Mouse (Mus musculus) right cerebral cortex, postnatal 14 days (tissue): ENCODE measurements around the gene Xylt2.
"Not testable (repeated sequence)": the region's sequence is repeated elsewhere in the genome, so short reads cannot be mapped to it uniquely, and the experiment has no call there.

Experiments
- DNase-seq: peaks from one replicate; pipeline ENCODE4 v3.0.0; 2022

The Xylt2 gene

DNA sequence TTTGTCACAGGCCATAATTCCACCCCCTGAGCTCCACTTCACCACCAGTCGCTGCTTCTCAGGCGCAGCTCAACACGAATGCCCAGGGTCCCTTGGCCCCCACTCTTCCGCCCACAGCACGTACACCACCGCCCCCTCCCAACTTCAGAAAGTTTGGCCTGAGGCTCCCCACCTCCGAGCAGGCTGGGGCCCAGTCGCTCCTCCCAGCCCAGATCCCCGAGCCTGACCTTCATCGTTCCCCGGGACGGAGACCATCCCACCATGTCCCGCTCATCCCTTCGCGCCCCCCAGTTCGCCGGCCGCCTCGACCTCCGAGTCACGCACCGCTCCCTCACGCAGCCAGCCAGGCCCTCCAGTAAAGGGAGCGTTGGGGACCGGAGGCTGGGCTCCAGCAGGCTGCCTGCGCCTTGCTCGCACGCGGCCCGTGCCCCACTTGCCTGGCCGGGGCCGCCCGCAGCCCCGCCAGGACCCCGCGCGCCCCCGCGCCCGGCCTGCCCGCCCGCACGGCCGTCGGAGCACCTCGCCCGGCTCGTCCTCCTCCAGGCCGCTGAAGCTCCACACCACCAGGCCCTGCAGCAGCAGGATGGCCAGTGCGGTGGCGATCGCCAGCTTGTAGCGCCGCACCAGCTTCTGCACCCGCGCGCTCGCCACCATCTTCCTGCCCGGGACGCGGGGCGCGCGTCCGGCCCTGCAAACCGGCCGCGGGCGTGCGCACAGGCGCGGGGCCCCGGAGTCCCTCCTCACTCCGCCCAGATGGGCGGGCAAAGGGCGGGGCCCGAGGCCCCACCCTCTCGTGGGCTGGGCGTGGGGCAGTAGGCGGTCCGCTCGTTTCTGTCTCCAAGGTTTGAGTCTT is at the start of gene Xylt2:
Gene Xylt2 (minus strand): TSS at position 762 of the 853 bp plus-strand sequence.
- DNase-seq, result peak; percentile 88

DNA sequence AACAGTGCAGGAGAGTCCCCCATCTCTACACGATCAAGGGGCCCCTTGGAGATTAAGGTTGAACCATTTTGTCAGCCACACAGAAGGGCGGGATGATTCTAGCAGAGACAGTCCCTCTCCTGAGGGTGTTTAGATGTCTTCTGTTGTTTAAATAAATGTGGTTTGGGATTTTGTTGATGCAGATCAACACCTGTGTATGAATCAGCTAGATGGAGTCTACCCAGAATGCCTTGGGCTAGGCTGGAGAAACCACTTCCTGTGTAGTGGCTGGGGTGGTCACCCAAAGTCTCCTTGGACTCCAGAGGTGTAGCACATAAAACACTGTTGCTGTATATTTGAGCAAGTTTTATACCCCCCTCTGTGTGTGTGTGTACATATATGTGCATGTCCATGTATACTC is 41.9 kb upstream of the Xylt2 start:
- DNase-seq, result no peak

DNA sequence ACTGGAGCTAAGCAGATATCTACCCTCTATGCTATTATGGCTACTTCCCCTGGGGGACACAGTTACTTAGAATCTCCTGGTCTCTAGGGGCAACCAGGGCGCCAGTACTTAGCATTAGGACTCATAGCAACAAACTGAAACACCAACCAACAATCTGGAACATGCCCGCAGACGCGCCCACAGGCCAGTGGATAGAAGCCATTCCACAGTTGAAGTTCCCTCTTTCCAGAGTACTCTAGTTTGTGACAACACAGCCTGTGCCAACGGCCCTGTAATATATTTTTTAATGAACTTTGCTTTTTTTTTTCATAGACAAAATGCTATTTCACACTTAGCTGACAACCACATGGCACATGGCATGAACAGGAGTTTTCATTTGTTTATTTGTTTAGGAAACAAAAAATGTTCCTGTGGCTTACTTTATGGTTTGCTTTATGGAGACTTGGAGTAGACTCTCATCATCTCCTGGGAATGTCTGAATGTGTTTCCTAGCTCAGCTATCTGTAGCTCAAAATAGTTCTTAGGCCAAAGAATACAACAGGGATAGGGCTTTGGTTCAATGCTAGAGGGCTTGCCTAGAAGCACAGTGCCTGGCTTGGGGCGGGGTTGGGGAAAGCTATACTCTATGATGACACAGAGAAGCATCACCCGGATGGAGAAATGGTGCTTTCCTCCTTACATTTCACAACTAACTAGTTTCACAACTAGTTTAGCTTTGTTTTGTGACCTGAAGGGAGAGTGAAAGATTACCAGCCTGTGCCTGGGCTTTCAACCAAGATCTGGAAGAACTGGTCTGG is 41.0 kb upstream of the Xylt2 start:
- no peak for DNase-seq

DNA sequence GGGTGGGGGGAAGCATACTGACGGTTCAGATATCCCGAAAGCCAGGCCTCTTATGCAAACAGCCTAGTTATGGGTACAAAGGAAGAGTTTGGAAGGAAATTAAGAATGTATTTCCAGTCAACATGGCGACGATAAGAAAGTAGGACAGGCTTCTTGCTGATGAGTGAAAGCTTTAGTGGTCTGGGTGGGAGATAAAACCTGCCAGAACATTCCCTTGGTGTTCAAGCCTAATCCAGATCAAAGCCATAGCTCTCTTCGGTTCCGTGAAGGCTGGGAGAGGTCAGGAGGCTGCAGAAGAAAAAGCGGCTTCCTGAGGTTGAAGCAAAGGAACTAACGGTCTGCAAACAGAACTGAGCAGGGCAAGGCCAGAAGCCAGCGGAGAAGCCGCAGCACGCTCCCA is 39.9 kb upstream of the Xylt2 start:
- no peak for DNase-seq

DNA sequence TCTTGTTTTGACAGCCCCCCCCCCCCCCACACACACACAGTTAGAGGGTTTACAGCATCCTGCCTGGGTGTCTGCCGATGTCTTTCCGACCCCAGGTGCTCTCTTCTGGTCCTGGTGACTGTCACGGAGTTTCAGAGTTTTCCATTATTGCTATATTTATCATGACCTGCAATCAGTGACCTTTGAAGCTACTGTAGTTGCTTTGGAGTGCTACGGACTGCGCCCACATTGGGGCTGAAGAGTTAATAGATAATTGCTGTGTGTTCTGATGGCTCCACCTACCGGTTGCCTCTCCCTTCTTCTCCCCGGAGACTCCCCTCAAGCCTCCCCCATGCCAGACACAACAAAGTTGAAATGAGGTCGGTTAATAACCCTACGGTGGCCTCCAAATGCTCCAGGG is 39.4 kb upstream of the Xylt2 start:
- DNase-seq, result no peak

DNA sequence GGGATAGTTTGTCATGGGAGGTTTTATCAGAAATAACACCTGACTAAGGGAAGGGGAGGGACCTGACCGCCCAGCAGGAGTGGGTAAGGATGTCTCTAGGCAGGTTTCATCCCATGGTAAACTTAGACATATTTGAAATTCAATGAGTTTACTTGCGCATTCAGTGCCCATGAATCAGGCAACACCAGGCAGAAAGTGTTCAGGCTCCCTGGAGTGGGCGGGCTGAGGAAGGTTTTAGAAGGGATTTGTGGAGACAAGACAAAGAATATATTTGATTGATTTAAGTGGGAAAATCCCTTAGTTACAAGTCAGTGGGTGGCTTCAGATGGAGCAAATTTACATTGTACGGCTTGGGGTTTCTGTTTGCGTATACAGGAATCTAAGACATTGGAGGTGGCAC is 38.3 kb upstream of the Xylt2 start:
- no peak for DNase-seq

DNA sequence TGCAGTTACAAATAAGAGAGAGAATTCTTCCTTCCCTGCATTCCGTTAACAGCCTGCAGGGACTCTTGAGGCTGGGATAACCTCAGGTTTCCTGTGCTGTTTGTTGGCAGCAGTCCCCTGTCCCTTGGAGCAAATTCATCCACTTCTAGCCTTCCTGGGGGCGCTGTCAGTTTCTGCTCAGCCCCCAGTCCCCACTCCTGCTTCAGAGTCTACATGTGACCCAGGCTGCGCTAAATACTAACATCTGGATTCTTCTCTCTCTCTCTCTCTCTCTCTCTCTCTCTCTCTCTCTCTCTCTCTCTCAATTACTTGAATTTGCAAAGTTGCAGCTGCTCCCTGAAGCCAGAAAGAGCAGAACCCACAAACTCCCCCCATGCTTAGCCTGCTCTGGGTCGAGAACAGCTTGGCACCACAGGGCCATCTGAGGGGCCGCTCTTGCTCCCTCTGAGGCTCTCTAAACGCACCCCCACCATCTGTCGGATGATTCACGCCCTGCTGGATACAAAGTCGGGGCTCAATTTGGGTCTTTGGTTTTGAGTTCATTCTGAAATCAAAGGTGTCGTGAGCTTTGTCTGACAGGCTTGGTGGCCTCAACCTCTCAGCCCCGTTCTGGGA is 36.0 kb upstream of the Xylt2 start:
- no peak for DNase-seq

DNA sequence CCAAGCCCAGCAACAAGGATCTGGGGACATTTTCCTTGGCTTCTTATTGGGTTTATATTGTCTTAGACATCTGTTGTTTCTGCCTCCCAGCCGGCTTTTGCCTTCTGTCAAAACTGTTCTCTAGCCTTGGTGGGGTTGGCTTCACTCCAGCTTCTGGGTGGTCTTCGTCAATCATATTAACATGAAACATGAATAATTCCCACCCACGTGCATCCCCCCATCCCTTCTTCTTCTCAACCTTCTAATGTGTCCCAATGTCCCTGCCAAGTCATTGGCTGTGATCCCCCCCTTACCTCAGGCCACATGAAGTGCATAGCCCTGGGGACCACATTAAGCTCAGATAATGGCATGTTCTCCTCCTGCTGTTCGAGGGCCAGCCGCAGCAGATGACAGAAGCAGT is 27.2 kb upstream of the Xylt2 start, which contains the start of gene Gm11541:
Gene Gm11541 (minus strand): TSS at position 28 of the 400 bp plus-strand sequence.
- no peak for DNase-seq

DNA sequence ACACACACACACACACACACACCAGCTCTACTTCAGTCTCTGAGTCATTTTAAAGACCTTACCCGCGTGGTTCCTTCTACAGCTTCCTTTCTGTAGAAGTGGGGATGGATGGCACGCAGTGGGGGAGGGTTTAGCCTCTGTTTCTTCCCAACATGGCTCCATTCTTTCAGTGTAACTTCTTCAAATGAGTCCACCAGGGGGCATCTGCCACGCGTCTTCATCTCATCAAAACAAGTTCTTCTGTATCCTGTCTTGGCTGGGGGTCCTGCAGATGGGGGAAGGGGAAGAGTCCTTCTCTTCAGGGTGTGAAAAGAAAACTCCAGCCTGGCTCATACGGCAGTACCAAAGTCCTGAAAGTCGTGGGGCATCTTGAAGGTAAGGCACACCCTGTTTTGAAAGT is 26.7 kb upstream of the Xylt2 start:
- DNase-seq, result no peak

DNA sequence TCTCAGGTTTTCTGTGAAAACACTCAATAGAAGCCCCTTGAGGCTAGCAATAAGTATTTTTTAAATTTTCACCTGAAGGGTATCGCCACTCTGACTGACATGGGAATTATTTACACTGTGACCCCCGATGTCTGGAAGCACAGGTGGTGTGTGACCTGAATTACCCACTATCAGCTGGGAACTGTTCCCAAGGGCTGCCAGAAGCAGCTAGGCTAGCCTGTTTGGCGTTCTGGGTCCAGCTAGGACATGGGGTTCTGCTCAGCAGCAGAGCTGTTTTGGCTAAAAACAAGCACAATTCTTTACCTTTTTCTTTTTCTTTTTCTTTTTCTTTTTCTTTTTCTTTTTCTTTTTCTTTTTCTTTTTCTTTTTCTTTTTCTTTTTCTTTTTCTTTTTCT is 24.9 kb upstream of the Xylt2 start:
- no peak for DNase-seq

DNA sequence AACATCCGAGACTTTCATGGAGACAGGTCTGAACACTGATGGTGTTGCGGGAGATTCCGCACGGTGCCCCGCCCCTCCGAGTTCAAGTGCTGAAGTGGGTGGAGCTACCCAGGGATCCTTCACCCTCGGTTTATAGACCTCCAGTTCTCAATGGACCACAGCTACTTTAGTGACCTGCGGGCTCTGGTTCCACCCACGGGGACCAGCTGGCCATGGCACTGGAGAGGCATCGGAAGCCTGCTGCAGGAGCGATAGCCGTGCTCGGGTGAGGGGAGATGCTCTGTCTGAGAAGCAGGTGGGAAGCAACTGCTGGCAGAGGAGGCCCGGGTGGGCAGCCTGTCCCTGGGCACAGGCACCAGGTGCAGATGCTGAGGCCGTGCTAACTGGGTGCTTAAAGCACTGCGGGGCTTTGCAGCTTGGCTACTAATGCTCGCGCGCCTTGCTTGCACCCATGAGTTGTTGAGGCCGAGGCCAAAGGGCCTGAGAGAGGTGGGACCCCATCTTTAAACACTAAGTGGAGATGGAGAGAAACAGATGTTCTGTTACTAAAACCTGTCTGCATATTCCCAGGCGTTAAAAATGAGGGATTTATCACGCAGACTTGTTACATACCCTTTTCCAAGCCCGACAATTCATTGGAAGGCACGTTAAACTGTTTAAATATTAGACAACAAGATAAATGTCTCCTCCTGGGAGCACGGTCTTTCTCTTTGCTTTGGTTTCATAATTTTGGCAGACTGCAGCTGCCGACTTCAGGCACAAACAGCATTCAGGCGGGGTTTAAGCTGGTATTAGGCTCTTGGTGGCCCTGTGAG is 24.3 kb upstream of the Xylt2 start:
- no peak for DNase-seq

DNA sequence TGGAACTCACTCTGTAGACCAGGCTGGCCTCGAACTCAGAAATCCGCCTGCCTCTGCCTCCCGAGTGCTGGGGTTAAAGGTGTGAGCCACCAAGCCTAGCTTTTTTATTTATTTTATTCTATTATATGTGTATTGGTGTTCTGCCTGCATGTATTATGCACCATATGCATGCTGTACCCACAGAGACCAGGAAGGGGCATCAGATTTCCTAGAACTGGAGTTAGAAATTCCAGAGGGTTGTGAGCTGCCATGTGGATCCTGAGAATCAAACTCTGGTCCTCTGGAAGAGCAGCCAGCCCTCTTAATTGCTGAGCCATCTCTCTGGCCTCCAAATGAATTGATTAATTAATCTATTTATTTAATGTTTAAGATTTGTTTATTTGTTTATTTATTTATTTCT is 22.1 kb upstream of the Xylt2 start:
- DNase-seq, result no peak

DNA sequence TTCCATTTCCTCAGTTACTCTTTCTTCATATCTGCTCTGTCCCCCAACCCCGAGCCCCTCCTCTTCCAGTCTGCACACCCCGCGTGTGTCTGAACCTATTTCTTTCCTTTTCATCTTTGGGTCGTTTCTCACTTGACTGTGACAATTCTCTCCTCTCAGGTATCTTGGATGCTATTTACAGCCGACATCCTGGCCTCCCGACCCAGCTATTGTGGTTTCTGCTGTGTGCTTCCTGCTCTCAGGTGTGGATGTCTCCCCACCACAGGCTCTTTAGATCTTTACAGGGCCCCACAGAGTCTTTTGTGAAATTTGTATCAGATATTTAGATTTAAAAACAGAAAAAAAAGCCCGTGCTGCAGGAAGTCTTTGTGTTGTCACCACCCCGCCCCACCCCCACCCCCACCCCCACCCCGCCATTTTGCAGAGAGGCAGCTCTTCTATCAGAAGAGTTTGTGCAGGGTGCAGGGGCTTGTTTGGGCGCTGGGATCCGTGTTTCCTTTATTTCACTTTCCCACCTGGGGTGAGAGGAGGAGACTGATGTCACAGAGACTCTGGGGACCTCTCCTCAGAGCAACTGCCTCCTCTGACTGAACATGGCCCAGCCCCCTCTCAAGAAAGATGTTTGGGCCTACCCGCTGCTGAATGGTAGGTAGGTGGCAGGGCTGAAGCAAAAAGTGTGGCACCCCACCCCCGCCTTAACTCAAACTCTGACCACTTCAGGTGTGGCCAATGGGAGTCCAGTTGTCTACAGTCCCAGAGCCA is 20.6 kb upstream of the Xylt2 start:
- no peak for DNase-seq

DNA sequence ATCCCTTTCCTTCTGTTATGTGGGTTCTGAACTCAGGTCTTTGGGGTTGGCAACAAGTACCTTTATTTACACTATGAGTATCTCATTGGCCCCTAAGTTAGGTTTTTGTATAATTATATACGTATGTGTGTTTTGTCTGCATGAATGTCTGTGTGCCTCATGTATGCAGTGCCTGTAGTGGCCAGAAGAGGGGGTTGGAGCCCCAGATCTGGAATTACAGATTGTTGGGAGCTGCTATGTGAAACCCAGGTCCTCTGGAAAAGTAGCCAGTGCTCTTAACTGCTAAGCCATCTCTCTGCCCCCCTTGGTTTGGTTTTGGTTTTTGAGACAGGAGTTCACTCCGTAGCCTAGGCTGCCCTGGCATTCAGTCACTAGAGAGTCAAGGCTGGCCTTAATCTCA is 19.8 kb upstream of the Xylt2 start:
- DNase-seq, result no peak

DNA sequence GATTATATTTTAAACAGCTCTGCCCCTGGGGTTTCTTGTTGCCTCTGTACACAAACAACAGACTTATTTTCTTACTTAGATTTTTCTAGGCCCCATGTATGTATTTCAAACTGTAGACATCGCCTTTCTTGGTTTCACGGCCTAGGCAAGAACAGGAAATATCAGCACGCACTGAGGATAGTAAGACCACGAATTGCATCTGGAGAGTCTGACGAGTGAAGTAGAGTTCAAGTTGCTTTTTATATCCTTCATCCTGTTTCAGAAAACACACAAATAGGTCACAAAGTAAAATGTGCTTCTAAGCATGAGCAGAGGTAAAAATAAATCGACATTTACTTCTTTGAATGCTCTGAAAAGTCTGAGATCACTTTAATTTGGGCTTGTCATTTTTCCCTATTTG is 18.2 kb upstream of the Xylt2 start:
- no peak for DNase-seq

DNA sequence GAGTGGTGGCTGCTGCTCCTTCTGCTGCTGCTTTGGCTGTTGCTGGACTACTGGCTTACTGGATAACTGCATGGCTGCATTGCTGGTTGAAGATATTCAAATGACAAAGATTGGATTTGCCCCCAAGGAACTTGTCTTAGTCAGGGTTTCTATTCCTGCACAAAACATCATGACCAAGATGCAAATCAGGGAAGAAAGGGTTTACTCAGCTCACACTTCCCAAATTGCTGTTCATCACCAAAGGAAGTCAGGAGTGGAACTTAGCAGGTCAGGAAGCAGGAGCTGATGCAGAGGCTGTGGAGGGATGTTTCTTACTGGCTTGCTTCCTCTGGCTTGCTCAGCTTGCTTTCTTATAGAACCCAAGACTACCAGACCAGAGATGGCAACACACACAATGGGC is 15.2 kb upstream of the Xylt2 start:
- not testable (repeated sequence) for DNase-seq

DNA sequence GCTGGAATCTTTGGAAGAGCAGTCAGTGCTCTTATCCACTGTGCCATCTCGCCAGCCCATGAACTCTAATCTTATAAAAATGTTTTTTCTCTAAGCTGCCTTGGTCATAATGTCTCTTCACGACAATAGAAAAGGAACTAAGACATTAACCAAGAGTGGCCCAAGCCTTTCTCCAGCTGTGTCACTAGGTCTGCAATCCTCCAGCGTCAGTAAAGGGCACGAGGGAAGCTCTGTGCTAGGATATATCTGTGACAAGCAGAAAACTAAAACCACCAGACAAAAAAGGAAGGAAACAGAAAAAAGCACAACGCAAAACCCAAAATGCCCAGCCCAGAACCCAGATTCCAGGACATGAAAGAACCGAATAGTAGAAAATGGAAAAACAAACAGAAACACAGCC is 9.9 kb upstream of the Xylt2 start:
- no peak for DNase-seq

DNA sequence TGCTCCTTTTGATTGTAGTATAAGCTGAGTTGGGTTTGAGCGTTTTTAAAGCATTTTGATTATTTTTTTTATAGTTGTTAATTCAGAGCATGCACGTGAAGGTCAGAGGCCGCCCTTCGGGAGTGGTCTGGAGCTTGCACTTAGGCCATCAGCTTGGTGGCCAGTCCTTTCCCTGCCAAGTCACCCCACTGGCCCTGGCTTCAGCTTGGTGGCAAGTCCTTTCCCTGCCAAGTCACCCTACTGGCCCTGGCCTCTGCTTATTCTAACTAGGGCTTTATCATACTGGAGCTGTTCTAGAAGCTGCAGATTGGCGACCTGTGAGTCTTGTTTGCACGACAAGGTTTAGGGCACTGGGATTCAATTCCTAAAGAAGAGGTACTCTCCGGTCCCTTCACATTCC is 5.1 kb upstream of the Xylt2 start:
- DNase-seq, result no peak

DNA sequence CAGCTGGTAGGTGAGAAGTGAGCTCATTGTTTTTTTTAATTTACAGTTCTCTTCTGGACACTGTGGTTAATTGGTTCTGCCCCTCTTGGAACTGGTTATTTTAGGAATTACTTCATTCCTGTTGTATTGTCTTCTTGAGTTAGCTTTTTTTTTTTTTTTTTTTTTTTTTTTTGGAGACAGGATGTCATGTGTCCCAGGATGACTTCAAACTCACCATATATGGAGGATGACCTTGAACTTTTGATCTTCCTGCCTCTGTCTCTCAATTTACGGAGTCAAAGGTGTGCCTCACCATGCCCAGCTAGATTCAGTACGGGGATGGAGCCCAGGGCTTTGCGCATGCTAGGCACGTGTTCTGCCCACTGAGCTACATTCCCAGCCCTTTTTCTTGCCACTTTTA is 4.3 kb upstream of the Xylt2 start:
- DNase-seq, result no peak

DNA sequence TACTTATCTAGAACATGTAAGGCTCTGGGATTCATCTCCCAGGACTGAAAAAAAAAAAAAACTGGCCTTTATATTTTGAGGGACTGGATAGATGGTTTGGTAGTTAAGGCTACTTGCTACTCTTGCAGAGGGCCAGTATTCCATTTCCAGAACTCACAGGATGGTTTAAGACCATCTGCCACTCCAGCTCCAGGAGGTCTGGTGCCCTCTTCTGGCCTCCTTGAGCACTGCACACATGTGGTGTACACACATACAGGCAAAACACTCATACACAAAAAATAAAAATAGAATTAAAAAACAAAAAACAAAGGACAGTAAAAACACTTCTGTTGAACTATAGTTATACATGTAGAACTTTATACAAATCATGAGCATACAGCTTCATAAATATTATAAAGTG is 3.3 kb upstream of the Xylt2 start:
- DNase-seq, result no peak

DNA sequence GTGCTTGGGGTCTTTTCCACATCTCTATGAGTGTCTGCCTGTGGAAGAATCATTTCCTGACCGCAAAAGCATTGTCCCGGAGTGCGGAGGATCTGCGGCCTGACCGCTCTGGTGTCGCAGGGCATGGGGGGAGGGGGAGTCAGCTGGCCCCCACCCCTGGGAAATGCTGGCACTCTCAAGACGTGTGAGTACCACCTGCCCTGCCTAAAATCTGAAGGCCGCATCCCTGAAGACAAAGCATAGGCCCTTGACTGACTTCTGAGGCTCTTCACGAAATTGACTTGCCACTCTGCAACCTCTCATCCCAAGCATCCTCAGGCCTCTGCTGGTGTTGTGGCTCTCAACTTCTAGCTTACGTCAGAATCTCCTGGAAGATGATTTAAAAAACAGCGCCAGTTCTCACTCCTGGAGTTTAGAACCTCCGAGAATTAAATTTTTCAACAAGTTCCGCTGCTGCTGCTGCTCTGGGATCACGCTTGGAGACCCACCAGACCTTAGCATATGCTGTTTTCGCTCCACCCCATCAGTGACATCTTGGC is 361 bp upstream of the Xylt2 start:
- DNase-seq, result no peak

DNA sequence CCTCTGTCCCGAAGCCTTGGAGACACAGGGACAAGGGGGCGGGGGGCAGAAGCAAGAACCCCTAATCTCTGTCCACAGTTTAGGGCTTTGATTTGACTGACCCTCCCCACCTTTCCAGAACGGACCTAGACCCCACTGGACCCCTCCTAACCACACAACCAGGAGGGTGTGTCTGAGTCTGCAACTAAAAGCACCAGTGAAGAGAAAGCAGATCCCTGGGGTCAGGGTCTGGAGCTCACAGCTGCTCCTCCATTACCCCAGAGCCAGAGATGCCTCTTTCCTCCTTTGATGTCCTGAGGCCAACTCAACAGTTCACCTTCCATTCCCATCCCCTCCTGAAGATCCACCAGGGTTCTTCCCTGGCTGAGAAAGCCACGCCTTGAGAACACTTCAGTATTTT is 1.0 kb downstream of the Xylt2 start:
- no peak for DNase-seq
